Mouse (Mus musculus) heart, postnatal 10 days (tissue): ENCODE measurements at regions not wholly inside any gene's neighbourhood (a gene's known extent, or its start where the extent isn't known, plus 50 kb on each side); places are given as distances from the start of the nearest gene placed in this dataset.

ENCODE experiments used
- DNase-seq, 2 experiments: peaks; one replicate each; pipeline ENCODE4 v3.0.0; 2021
- intact Hi-C: fragments of 180-260 bp; cut with DNase I; formaldehyde crosslinking; loops from one replicate; pipeline ENCODE4 v1.15.1; 2025

DNA sequence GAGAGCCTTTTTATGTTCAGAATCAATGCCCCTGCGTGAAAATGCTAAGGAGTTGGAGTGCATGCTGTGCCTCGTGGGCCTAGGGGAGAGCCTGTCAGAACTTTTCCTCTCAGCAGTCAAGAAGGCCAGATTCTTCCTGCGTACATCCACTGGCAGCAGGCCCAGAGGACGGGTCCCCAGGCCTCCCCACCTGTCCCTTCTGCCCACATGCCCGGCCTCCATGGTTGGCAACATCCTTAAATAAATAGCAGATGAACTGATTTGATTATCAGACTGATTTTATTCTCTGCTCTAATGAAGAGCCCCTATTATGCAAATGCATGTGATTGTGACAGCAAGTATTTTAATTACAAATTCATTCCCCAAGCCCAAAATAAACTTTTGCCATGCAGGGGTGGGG lies 479.2 kb upstream of the Fam19a5 start:
- intact Hi-C loops, result no loop called here

DNA sequence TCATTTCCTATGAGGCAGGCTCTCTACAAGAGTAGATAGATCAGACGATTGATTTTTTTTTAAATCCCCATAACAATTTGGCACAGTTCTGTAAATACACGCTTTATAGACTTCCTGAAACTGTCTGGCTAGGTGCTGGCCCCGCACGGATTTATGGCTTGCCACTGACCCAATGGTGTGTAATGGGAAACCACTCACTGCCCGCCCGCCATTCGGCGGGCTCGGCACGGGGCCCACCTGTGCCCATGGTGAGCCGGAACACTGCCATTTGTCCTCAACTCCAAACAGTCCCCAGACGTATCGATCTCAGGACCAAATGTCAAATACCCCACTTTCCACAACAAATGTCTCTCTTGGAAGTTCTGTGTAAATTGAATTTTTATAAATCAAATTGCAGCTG lies 475.8 kb upstream of the Fam19a5 start:
- intact Hi-C loops, result no loop called here
- DNase-seq, result no peak

More for the DNA sequence above, 479.2 kb upstream of the Fam19a5 start:
- no peak for DNase-seq

DNA sequence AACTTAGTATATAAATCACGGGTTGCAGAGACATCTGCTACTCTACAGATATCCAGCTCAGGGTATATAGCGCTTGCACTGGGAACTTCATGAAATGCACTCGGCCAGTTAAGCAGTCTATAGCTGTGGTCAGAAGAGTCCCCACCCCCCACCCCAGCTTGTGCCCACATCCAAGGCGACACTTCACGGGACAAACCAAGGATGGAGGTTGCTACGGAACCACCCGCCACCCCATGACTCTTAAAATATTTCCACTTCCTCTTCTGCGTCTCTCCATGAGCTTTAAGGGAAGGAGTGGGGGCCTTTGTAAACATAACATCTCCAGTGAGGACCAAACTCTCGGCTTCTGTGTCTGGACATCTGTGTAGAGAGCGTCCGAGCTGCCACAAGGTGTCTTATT lies 469.5 kb upstream of the Fam19a5 start:
- intact Hi-C loops, result no loop called here
- peak in 1 of 2 experiments; percentile 1 for DNase-seq

DNA sequence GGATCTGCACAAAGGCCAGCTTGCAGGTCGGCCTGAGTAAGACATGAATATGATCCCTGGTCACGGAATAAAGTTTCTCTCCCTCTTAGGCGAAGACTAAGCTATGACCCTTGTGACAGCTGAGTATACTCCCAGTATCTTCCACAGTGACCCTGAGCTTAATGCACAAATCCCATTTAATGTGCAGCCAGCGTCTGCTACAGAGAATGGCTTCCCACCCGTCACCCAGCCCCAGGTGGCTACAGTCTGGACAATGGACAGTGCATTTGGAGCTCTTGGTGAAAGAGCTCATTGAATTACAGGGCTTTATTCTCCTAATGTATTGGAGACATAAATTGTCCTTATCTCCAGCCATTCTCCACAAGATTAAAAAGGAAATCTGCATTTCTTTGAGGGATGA lies 454.3 kb upstream of the Fam19a5 start:
- intact Hi-C loops, result no loop called here

DNA sequence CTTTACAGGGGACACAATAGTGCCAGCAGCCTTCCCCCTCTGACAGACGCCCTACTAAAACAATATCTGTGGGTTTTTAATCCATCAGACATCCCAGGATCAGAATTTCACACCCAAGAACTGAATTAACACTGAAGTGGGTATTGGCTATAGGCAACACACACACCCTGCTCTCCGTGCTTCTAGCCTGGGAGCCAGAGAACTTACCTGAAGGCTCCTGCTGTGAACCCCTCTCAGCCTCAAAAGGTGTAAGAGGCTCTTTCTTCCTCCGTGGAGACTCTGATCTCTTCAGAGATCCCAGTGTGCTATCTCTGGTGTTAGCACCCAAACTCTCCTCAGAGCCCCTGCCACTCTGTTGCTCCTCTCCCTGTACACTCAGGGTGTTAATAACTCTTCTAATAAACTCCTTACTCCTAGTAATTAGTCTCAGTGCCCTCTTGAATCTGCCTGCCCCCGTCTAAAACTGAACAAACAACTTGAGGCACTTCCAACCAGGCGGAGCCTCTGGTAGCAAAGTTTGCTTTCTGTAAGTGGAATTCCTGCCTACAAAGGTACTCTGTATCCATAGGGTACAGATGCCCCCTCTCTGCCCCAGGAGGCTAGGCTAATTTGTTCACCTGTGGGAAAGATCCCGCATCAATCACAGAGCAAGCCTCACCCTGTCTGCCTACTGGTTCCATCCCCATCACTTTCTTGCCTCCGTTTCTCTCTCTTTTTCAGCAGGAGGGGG lies 452.9 kb upstream of the Fam19a5 start:
- no peak for DNase-seq
- intact Hi-C loops, result no loop called here

More for the DNA sequence above, 454.3 kb upstream of the Fam19a5 start:
- DNase-seq, result no peak

DNA sequence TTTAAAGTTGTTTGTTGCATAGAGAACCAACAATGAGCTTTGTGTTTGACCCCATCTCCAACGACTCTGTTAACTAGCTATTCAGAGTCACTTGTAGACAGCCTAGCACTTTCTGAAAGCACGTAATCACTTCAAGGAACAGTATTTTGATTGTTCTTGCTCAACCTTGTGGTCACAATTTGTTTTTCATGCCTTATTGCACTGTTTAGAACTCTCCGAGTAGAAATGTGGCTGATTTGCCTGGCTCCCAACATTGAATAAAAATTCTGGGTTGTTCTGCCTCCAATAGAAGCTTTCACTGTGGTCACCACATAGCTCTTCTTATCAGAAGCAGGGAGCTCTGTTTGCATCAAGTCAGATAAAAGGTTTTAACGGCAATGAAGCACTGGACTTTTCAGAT lies 446.9 kb upstream of the Fam19a5 start:
- DNase-seq, result no peak
- intact Hi-C loops, result no loop called here

DNA sequence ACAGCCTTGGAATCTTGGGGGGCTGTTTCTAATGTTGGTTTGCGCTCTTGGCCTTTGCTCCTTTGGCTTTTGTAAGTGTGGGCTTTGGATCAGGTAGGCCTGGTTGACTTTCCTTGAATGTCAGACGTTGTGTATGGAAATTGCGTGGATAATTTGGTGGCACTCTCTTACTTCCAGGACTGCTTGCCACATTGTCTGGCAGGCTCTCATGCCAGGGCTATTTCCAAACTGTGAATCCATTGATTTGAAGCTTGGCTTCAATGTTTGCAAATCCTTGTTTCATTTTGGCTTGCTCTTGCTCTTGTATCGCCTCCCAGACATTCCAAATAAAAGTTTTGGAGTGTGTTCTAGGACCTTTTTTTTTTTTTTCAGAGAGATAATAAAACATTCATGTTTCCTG lies 443.0 kb upstream of the Fam19a5 start:
- no peak for DNase-seq
- intact Hi-C loops, result no loop called here

DNA sequence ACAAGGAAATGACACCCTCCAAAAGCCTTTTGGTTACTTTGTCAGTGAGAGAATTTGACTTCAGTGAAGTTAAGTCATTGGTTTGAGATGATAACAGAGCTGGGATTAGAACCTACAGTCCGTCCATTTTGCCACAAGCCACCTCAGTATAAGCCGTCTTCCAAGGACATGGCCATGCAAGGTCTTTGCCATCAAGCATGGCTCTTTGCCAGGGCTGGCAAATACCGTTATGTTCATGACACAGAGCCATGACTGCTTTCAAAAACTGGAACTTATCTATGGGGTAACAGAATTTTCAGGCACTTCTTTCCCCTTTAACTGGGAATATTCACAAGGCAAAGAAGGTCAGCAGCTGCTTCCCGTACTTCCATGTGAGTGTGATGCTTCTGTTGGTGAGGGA lies 441.9 kb upstream of the Fam19a5 start:
- no peak for DNase-seq
- intact Hi-C loops, result no loop called here

DNA sequence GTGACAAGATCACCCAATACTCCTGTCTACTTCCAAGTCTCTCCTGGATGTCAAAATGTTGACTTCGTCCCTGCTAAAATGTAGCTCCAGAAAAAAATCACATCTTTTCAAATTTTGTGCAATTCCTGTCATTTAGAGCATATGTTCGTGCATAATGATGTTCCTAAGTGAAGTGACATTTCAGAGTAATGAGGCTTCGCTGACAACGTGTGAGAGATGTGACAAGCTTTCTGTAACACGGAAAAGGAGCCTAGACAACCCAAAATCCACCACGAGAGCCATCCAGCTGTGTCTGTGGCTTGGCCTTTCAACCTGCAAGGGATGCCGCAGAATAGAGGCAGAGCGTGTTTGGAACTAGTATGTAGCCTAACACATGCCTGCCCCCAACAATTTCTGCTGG lies 438.1 kb upstream of the Fam19a5 start:
- DNase-seq, result no peak
- intact Hi-C loops, result no loop called here

DNA sequence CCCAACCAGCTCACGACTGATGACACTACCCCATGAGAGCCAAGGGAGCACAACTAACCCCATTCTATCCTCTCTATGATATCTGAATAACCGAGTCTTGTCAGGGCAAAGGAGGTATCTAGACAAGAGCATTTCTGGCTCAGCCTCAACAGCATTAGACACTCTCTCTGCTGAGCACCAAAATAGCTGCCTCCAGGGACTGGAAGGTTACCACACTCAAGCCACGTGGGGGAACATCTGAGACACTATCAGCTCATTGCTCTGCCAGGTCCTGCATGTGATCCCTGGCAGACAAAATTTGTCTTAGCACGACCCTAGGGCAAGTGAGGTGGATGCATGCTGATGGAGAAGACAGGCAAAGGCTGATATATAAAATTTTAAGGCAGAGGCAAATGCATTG lies 436.4 kb upstream of the Fam19a5 start:
- intact Hi-C loops, result no loop called here
- peak; percentile 33 to 65 for DNase-seq

DNA sequence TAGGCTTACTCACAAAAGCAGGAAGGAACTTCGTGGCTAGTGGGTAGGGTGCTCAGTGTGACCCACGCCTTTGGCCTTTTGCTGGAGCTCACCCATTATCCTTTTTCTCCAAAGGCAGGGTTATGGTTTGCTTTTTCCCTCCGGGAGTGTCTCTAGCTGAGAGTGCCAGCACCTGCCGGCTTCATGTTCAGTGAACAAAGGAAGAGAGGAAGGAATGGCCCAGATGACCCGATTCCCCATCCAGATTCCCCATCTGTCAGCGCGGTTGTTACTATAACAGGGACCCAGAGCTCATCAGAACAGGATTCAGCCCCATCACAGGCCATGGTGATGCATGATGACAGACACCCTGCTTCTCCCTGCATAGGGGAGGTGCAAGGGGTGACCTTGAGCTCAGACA lies 435.7 kb upstream of the Fam19a5 start:
- intact Hi-C loops, result no loop called here
- no peak for DNase-seq

DNA sequence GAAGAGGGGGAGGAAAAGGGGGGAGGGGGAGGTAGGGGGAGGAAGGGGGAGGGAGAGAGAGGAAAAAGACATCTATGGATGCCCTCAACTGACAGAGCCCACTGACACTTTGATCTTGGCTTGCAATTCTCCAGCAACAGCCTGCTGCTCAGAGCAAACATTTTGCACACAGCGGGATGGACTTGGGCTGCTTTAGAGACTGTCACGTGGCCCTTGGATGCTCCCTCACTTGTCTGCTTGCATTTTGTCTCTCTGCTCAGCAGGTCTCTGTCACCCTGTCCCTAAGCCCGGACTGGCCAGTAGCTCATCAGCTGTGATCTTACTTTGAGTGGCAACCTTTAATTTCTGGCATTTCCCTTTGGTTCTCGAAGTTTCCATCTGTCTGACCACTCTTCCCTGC lies 421.4 kb upstream of the Fam19a5 start:
- DNase-seq, result no peak
- intact Hi-C loops, result no loop called here

DNA sequence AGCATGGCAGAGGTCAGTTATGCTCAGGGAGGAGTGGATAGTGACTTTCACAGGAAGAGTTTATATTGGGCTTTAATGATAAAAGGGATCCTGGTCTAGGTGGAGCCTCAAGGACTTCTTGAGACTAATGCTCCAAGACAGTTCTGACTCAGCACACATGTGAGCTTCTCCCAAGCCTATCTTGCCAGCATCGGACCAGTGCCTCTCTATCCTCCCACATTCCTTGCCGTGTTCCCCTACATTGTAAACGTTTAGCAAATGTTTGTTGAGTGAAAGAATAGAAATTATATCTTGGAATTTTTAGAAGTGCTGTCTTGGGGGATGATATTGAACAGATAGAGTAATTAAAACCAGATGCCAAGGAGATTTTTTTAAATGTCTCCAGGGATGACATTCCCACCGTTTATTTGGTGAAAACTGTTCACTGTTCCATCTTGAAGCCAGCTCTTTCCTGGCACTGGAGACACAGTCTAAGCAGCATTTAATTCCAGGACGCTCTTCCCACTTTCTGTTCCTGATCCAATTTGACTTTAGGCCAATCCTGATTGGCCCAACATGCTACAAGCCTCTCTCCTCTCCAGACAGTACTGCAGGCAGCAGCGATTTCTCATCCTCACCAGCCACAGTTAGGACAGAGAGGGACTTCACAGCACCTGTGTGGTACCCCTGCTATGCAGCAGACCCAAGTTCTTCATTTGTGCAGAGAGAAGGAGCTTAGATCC lies 418.5 kb upstream of the Fam19a5 start:
- intact Hi-C loops, result no loop called here

DNA sequence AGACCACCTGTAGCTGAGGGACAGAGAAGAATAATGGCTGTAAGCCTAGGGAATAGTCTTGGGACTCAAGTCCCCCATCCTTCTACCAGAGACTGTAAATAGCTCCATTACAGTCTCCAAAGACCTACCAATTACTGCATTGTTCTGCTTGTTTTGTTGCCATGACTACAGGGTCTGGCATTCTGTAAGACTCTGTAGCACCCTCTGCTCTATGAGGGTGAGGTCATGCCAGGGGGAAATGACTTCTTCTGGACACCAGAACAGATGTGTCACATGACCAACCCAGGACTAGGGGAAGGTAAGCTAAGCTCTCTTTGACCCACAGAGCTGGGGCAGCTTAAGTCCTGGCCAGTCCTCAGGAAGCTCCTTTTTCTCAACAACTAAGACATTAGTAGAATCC lies 405.2 kb upstream of the Fam19a5 start:
- intact Hi-C loops, result no loop called here
- DNase-seq, result no peak

More for the DNA sequence above, 418.5 kb upstream of the Fam19a5 start:
- no peak for DNase-seq

DNA sequence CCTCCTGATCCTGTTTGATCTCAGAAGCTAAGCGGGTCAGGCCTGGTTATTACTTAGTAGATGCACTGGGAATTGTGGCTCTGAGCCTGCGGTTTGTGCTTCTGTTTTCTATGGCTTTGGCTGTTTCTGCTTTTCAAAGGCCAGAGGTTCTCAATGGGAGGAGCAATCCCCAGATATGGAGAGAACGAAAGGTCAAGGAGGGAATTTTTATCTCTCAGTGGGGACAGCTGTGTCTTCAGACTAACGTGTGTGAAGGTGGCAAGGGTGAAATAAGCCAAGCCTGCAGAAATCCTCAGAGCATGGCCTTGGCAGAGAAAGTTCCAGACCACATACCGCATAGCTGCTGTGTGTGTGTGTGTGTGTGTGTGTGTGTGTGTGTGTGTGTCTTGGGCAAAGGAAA lies 375.0 kb upstream of the Fam19a5 start:
- intact Hi-C loops, result no loop called here
- DNase-seq, result no peak

DNA sequence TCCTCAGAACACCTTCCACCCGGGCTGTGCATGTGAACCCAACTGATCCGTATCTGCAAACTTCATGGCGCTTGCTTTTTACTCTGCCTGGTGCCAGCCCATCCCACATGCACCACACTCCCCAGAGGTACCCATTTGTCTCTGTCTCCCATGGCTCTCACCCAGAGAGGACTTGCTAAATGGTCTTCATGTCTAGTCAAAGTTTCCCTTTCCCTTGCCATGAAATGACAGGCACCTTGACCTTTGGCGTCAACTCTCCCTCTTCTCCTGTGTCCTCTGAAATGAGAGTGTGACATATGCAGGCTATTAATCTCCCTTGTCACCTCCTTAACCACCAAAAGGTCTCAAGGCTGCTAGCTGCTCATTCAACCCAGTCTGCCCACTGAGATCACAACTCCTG lies 373.2 kb upstream of the Fam19a5 start:
- intact Hi-C loops, result no loop called here
- DNase-seq, result no peak

DNA sequence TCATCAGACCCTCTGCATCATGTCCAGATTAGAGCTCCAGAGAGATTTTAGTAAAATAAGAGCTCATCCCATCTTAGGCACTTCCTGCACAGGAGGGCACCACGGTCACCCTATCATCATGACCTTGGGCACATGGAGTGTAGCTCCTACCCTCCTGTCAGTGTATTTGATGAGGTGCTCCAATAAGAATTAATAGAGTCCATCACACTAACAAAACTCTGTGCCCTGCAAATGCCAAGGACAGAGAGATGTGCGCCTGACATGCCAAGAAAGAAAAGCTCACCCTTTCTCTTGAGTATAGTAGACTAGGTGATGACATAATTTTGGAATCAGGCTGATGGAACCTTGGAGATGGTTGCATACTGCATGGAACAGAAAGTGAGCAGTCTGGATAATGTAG lies 371.0 kb upstream of the Fam19a5 start:
- no peak for DNase-seq
- intact Hi-C loops, result no loop called here

DNA sequence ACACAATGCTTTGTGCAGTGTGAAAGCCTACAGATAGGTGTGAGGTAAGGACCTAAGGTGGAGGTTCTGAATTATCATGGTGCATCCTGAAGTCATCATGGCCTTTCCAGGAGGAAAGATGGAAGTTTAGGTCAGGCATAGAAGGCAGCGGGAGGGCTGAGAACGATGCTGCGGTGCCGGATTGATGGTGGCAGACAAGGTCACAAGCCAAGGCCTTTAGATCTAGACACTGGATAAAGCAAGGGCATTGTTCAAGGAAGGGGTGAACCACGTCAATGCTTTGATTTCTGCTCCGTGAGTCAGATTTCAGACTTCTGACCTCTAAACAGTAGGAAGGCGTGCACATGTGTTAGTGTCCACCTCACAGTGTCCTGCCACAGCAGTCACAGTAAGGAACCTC lies 365.5 kb upstream of the Fam19a5 start:
- DNase-seq, result no peak
- intact Hi-C loops, result no loop called here

DNA sequence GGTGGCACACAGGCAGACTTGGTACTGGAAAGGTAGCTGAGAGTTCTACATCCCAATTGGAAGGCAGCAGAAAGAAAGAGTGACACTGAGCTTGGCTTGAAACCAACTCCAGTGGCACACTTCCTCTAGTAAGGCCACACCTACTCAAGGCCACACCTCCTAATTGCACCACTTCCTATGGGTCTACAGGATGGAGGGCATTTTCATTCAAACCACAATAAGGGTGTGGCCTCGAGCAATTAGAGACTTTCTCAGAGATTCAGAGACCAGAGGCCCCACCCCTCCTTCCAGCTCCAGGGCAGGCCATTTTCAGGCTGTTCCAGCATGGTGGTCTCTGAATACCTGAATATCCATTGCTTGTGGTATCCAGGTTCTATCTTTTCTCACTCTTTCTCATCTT lies 363.3 kb upstream of the Fam19a5 start:
- intact Hi-C loops, result no loop called here
- no peak for DNase-seq

DNA sequence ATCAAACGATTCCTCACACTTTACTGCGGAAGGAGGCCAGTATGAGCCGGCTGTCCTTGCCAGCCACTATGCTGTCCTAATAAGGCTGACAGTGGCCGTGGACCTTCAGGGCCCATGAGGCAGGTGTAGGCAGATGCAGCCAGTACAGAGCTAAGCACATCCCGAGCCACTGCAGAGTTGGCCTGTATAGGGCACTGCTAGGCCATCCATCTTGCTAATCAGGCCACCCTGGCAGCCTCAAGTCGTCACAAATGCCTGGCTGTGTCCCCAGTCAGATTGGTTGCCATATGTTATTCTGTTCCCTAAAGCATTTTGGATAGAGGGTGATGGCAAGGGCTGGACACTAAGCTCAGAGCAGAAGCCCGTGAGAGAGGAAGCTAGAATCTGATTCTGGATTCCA lies 359.9 kb upstream of the Fam19a5 start:
- DNase-seq, result peak in 1 of 2 experiments; percentile 2
- intact Hi-C loops, result no loop called here

DNA sequence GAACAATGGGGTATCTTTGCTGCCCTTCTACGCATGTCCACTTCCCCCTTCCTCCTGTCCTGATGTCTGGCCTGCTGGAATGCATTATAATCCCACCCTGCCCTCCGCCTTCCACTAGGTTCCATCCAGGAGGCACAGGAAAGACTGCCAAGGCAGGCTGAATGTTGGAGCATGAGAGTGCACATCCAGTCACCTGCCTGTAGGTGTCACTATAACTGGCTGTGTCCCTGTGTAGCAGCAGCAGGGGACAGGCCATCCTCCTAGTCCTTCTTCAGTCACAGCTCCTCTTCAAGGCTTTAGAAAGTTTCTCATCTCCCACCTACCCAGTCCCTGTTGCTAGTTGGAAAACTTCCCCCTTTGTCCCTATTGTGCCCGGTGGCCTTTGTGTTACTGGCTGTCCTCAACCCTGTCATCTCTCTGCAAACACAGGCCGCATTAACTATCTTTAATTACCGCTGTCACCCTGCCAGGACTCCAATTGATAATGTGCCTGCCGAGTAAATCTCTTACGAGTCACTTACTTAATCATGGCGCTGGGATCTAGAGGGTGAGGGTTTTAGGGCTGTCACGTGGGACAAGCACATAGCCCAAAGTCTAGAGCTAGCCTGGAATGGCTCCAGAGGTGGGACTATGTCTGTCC lies 355.2 kb upstream of the Fam19a5 start:
- DNase-seq, result no peak
- intact Hi-C loops, result no loop called here

DNA sequence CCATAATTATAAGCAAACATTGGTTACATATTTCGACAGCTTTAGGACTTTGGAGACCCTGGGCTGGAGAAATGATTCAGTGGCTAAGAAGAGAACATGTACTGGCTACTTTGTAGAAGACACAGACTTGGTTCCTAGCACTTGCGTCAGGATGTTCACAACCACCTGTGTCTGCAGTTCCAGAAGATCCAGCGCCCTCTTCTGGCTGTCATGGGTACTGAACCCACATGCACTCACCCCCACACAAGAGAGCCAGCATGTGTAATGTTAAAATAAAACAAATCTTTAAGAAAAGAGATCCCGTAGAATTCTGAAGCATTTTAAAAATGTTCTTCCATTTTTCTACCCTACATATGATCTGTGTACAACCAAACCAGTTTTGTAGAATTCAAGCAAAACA lies 352.2 kb upstream of the Fam19a5 start:
- no peak for DNase-seq
- intact Hi-C loops, result no loop called here
